Comparison of ENCODE assay signal across 15 mouse cellular contexts in the genomic region with DNA sequence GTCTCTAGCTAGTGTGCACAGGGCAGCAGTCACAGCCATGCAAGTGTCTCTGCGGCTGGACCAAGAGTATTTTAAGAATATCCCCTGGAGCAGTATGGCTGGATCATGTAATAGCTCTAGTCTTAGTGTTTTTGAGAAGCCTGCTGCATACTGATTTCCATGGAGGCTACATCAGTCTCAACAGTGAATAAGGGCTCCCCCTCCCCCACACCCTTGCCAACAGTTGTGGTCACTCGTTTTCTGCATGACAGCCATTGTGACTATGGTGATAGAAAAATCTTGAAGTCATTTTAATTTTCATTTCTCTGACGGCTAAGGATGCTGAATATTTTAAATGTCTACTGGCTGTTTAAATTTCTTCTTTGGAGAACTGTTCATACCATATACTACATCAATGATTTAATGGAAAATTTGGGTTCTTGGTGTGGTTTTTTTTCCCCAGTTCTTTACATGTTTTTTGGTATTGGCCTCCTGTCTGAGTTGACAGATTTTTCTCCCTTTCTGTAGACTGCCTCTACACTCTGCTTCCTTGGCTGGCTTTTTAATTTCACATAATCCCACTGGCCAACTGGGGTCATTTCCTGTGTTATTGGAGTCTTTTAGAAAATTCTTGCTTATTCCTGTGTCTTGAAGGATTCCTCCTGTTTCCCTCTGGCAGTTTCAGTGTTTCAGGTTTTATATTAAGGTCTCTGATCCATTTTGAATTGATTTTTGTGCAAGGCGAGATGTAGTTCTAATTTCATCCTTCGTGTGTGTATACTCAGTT. TPM values are rescaled to one million over a fixed set of nuclear protein-coding genes. Genes with fewer than 3 reads are reported as not detected.
DNase-seq lines count a peak whose midpoint lies in the region; ATAC-seq and TF ChIP-seq lines count a peak whose summit lies in the region.
"Had no signal": no experiment of that assay in that cellular context is flagged by ENCODE, and none has a peak within 500 bp of the region (broad histone marks: within the 10 kb centered on the region; RNA-seq: fewer than 3 reads in every experiment).

No protein-coding gene starts in this region.

- ATAC-seq in heart, embryonic 11.5 days (replicated peaks; ENCODE audit: insufficient number of reproducible peaks, low FRiP score, low TSS enrichment): no peak
- ATAC-seq in kidney, embryonic 14.5 days (ENCODE audit: low FRiP score, low TSS enrichment): no peak
- no peak for ATAC-seq in heart, postnatal 0 days (ENCODE audit: insufficient read depth, low read depth)
- no peak for ATAC-seq in limb, embryonic 14.5 days (ENCODE audit: low FRiP score, low read depth)
- ATAC-seq: forebrain, postnatal 0 days had no signal

- no peaks in the 10 kb centered on the region for H3K27me3 ChIP-seq in heart, embryonic 11.5 days (ENCODE audit: control insufficient read depth, insufficient read depth, low read length)
- no peaks in the 10 kb centered on the region for H3K27me3 ChIP-seq in kidney, embryonic 14.5 days (ENCODE audit: control insufficient read depth, insufficient read depth, low read length)
- no peaks in the 10 kb centered on the region for H3K27me3 ChIP-seq in heart, postnatal 0 days (ENCODE audit: control insufficient read depth, insufficient read depth, low read length)
- no peaks in the 10 kb centered on the region for H3K27me3 ChIP-seq in limb, embryonic 14.5 days (ENCODE audit: control insufficient read depth, insufficient read depth, low read length)

- peak; percentile 29 to 31 for DNase-seq in heart, adult 9 months (ENCODE audit: low spot score in 2 of 2)
- DNase-seq in kidney, adult 11 months: no peak
- no peak for DNase-seq in heart, postnatal 0 days (ENCODE audit: low spot score)
- peak; percentile 7 for DNase-seq in limb, embryonic 14.5 days (ENCODE audit: low spot score)
- DNase-seq in urinary bladder, adult 2 months (ENCODE audit: low spot score): no peak
- no peak for DNase-seq in right cerebral cortex, postnatal 10 days (ENCODE audit: low spot score in 2 of 2)
- DNase-seq: B cell, adult 2 months; cerebellum, postnatal 36 days; gastrocnemius, postnatal 25 days had no signal

- H3K9me3 ChIP-seq in heart, embryonic 11.5 days (replicated peaks; ENCODE audit: control insufficient read depth, low read length): no peaks in the 10 kb centered on the region
- H3K9me3 ChIP-seq in kidney, embryonic 14.5 days (ENCODE audit: control insufficient read depth, low read length): no peaks in the 10 kb centered on the region
- H3K9me3 ChIP-seq in heart, postnatal 0 days (replicated peaks; ENCODE audit: control insufficient read depth, low read length): no peaks in the 10 kb centered on the region
- no peaks in the 10 kb centered on the region for H3K9me3 ChIP-seq in limb, embryonic 14.5 days (ENCODE audit: control insufficient read depth, low read length)
- H3K9me3 ChIP-seq: G1E had no signal

- H3K36me3 ChIP-seq in heart, embryonic 11.5 days (ENCODE audit: control insufficient read depth, insufficient read depth, low read length): no peaks in the 10 kb centered on the region
- H3K36me3 ChIP-seq in kidney, embryonic 14.5 days (ENCODE audit: control insufficient read depth, insufficient read depth, low read length): no peaks in the 10 kb centered on the region
- H3K36me3 ChIP-seq in heart, postnatal 0 days (replicated peaks; ENCODE audit: control insufficient read depth, insufficient read depth, low read length): no peaks in the 10 kb centered on the region
- H3K36me3 ChIP-seq in limb, embryonic 14.5 days (ENCODE audit: control insufficient read depth, insufficient read depth, low read length): no peaks in the 10 kb centered on the region
- H3K36me3 ChIP-seq: G1E had no signal

- no peak overlapping the region for H3K27ac ChIP-seq in heart, embryonic 11.5 days (ENCODE audit: low read depth, low read length)
- H3K27ac ChIP-seq in kidney, embryonic 14.5 days (ENCODE audit: low read depth, low read length): peak overlapping the region; percentile 69; the same call in 1 of the 2 replicates
- peak overlapping the region; percentile 19 for H3K27ac ChIP-seq in heart, postnatal 0 days (ENCODE audit: low read depth)
- H3K27ac ChIP-seq in limb, embryonic 14.5 days (replicated peaks; ENCODE audit: low read depth, low read length): no peak overlapping the region

- no peak overlapping the region for H3K4me3 ChIP-seq in heart, embryonic 11.5 days (ENCODE audit: low read depth, low read length)
- no peak overlapping the region for H3K4me3 ChIP-seq in kidney, embryonic 14.5 days (ENCODE audit: low read length)
- no peak overlapping the region for H3K4me3 ChIP-seq in heart, postnatal 0 days (ENCODE audit: low read depth, low read length)
- H3K4me3 ChIP-seq in limb, embryonic 14.5 days (replicated peaks; ENCODE audit: low read length): no peak overlapping the region

- H3K9ac ChIP-seq in heart, embryonic 11.5 days (ENCODE audit: low read depth, low read length): no peak overlapping the region
- no peak overlapping the region for H3K9ac ChIP-seq in kidney, embryonic 14.5 days (ENCODE audit: low read depth, low read length)
- no peak overlapping the region for H3K9ac ChIP-seq in heart, postnatal 0 days (replicated peaks; ENCODE audit: low read depth, low read length)
- H3K9ac ChIP-seq in limb, embryonic 14.5 days (ENCODE audit: low read depth, low read length, severe bottlenecking): no peak overlapping the region
- H3K9ac ChIP-seq: forebrain, postnatal 0 days had no signal

- WGBS in heart, embryonic 11.5 days (ENCODE audit: insufficient replicate concordance): 69% methylated on average over 5 of the region's 5 CpGs
- WGBS in kidney, embryonic 14.5 days: 73% methylated on average over 5 of the region's 5 CpGs
- WGBS in heart, postnatal 0 days: 62% methylated on average over 5 of the region's 5 CpGs
- 58% methylated on average over 5 of the region's 5 CpGs for WGBS in limb, embryonic 14.5 days

- TF ChIP-seq EP300 in heart, postnatal 0 days (IDR thresholded peaks at IDR 0.05; ENCODE audit: low read depth): no peak

- TF ChIP-seq POLR2A in limb, embryonic 14.5 days (IDR thresholded peaks at IDR 0.05; ENCODE audit: borderline replicate concordance, extremely low read depth, insufficient read depth, insufficient read length): no peak

- H3K4me1 ChIP-seq in heart, embryonic 11.5 days (ENCODE audit: control insufficient read depth, insufficient read depth, low read length): no peaks in the 10 kb centered on the region
- H3K4me1 ChIP-seq in kidney, embryonic 14.5 days (ENCODE audit: control insufficient read depth, insufficient read depth, low read length): peaks cover 15% of the 10 kb centered on the region
- peaks cover 10% of the 10 kb centered on the region; the same call in 1 of the 2 replicates for H3K4me1 ChIP-seq in heart, postnatal 0 days (ENCODE audit: control insufficient read depth, insufficient read depth)
- H3K4me1 ChIP-seq in limb, embryonic 14.5 days (ENCODE audit: control insufficient read depth, insufficient read depth, low read length): peaks cover 13% of the 10 kb centered on the region

- H3K4me2 ChIP-seq in heart, embryonic 11.5 days: no peak overlapping the region
- no peak overlapping the region for H3K4me2 ChIP-seq in kidney, embryonic 14.5 days (replicated peaks; ENCODE audit: low read depth, low read length)
- H3K4me2 ChIP-seq in heart, postnatal 0 days (ENCODE audit: low read depth, low read length): no peak overlapping the region
- H3K4me2 ChIP-seq in limb, embryonic 14.5 days (replicated peaks; ENCODE audit: low read depth, low read length, severe bottlenecking): no peak overlapping the region
- H3K4me2 ChIP-seq: liver, embryonic 11.5 days had no signal

- TF ChIP-seq CTCF in heart, postnatal 0 days (IDR thresholded peaks at IDR 0.05; ENCODE audit: low read depth): no peak

RNA-seq across cellular contexts. Expression of a gene that starts 13.8 kb away (rescaled TPM):
- polyA plus RNA-seq in heart, embryonic 11.5 days (2014; fragmentation: Nextera tagmentation; extraction: Ambion mirVana): 0.15 and 0.30 TPM in 2 replicates
- 10.2 and 17.8 TPM in 2 replicates for polyA plus RNA-seq in kidney, embryonic 14.5 days (2014; fragmentation: Nextera tagmentation; extraction: Ambion mirVana)
- total RNA-seq in heart, postnatal 0 days (2014; rRNA removed; ENCODE audit: low replicate concordance): 4.2 TPM in 1 of 2 replicates, not detected in the other
- polyA plus RNA-seq in heart, postnatal 0 days (2015; fragmentation: Nextera tagmentation; extraction: Ambion mirVana): 0.37 and 0.59 TPM in 2 replicates
- 1.3 and 1.6 TPM in 2 replicates for polyA plus RNA-seq in limb, embryonic 14.5 days (2012; rRNA removed)
- 0.95 and 1.2 TPM in 2 replicates for polyA plus RNA-seq in limb, embryonic 14.5 days (2014; fragmentation: Nextera tagmentation; extraction: Ambion mirVana)
- 1.8 and 2.2 TPM in 2 replicates for polyA plus RNA-seq in urinary bladder, adult 2 months (2012; rRNA removed)
- total RNA-seq: forebrain, postnatal 0 days; G1E; megakaryocyte, adult 5-6 weeks had no signal
- polyA plus RNA-seq: G1E had no signal

Comparison
In these comparisons a context has a peak if more than half of its experiments do, and no peak if none do; other contexts are left out.
1. DNase-seq: peak in heart, adult 9 months (2 of 2) and limb, embryonic 14.5 days (single experiment); none in kidney, adult 11 months (single experiment), heart, postnatal 0 days (single experiment), urinary bladder, adult 2 months (single experiment) and right cerebral cortex, postnatal 10 days (0 of 2).
2. H3K27ac ChIP-seq: peak in kidney, embryonic 14.5 days (single experiment) and heart, postnatal 0 days (single experiment); none in heart, embryonic 11.5 days (single experiment) and limb, embryonic 14.5 days (single experiment).